Mouse (Mus musculus) heart, postnatal 0 days (tissue): ENCODE measurements around the gene Epha4.

Experiments
- CTCF ChIP-seq: IDR thresholded peaks from 2 replicates; pipeline ENCODE4 v1.5.1; 2016; ENCODE audit warnings: antibody characterized with exemption, control low read depth, low read depth
- EP300 ChIP-seq: IDR thresholded peaks from 2 replicates; pipeline ENCODE4 v1.6.1; 2016; ENCODE audit warnings: antibody characterized with exemption, low read depth

GRCm38 (mm10) chr1:77515651-77515981, 728 bp upstream of the Epha4 start:
- TF ChIP-seq CTCF (no peak), EP300 (no peak)
